Mouse (Mus musculus) spleen, embryonic (tissue): ENCODE results near the gene Fam189a2.

ENCODE experiments used
- CTCF ChIA-PET: fragments of 350-600 bp; sonication (Branson Sonifier 250); formaldehyde crosslinking; loops from one replicate; lab custom pipeline; 2022; lab: Charles Lee

The Fam189a2 gene

GRCm38 (mm10) chr19:23941422-23941949, 89.3 kb downstream of the Fam189a2 start:
- CTCF ChIA-PET: no interaction called here

DNA sequence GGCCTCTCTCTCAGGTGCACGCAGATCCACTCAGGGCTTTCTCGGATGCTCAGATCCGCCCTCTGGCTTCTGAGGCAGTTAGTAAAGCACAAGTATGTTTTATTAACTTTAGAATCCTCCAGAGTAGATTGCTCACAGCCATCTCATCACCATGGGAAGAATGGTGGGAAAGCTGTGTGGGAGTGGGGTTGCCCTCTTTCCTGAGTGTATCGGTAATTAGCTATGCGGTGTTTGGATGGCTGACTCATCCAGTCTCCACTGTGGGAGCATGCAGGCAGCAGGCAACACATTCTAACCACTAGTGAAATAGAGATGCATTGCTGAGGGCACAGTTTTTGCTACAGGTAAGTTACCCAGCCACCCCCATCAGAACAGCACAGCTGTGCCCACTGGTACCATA, 100.0 kb downstream of the Fam189a2 start:
- CTCF ChIA-PET: no interaction called here

DNA sequence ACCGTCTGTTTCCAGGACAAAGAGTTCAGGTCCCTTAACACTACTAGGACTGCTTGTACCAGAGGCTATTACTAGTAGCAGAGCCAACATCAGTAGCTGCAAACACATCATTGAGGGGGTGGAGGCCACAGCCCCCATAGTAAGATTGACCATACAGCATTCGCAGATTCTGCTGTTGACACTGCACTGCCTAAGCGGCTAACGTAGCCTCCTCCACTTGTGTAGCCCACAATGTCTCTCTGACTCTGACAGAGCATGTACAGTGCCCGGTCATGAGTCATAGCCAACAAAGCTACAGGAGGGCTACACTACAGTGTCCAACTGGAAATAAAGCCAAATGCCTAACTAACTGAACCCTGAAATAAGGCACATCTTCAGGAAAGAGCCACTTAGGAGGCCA, 105.3 kb downstream of the Fam189a2 start:
- CTCF ChIA-PET: no interaction called here

GRCm38 (mm10) chr19:23924791-23925190, 106.0 kb downstream of the Fam189a2 start:
- CTCF ChIA-PET: no interaction called here

DNA sequence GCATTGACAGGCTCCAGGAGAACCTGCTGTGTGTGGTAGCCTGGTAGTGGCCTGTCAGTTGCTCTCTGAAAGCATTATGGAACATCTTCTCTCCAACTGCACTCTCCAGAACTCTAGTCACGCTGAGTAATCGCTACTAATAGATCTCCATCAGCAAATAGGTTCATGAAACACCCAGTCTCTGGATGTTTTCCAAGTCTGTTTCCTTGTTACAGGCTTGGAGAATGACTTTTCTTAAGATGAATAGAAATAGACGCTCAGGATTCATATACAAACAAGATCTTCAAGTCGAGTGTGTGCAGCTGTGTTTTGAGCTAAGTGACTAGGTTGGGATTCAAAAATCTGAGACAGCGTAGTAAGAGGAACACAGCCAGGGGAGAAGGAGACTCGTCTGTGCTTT, 106.8 kb downstream of the Fam189a2 start:
- CTCF ChIA-PET: no interaction called here
